Mouse (Mus musculus): ENCODE results near the gene Sptlc2. TPM values are rescaled to one million over a fixed set of nuclear protein-coding genes. Genes with fewer than 3 reads are reported as not detected.
"Not testable (repeated sequence)": the region's sequence is repeated elsewhere in the genome, so short reads cannot be mapped to it uniquely, and the experiment has no call there.

Gene Sptlc2
- polyA plus RNA-seq, 1 experiment: 12.5 TPM

DNA sequence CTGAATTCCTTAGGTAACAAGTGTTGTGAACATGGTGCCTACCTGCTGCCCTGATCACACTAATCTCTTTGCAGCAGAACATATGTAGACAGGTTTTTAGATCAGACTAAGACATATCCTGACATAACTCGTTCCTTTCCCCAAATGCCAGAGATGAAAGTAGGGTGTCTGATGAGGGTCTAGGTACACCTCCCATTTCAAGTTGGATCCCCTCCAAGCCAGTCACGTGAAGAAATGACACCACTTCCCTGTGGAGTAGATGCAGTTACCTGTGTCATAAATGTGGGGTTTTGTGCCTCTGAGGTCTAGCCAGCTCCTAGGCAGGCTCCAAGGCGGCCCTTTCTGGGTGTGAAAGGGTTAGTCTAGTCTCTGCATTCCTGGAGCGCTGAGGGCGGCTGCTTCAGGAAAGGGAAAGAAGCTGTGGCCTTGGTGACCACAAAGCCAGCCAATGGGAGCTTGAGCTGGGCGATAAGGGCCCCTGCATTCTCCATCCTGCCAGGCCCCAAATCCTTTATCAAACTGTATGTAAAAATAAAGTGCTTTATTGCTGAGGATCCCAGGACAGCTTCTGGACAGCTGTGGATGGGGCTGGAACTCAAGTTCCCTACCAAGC is 109.9 kb downstream of the Sptlc2 start:
- DNase-seq (ENCODE audit: low read depth): no peak

DNA sequence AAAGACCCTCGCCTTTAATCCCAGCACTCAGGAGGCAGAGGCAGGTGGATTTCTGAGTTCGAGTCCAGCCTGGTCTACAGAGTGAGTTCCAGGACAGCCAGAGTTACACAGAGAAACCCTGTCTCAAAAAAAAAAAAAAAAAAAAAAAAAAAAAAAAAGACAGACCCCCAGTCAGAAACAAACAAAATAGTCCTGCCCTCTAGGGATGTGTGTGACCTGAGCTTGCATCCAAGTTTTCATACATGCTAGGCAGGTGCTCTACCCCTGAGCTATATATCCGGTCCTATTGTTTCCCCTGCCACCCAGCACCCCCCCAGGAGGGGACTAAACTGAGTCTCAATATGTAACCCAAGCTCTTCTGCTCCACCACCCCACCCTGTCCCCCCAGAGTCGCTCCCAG is 110.9 kb downstream of the Sptlc2 start:
- not testable (repeated sequence) for DNase-seq (ENCODE audit: low read depth)

DNA sequence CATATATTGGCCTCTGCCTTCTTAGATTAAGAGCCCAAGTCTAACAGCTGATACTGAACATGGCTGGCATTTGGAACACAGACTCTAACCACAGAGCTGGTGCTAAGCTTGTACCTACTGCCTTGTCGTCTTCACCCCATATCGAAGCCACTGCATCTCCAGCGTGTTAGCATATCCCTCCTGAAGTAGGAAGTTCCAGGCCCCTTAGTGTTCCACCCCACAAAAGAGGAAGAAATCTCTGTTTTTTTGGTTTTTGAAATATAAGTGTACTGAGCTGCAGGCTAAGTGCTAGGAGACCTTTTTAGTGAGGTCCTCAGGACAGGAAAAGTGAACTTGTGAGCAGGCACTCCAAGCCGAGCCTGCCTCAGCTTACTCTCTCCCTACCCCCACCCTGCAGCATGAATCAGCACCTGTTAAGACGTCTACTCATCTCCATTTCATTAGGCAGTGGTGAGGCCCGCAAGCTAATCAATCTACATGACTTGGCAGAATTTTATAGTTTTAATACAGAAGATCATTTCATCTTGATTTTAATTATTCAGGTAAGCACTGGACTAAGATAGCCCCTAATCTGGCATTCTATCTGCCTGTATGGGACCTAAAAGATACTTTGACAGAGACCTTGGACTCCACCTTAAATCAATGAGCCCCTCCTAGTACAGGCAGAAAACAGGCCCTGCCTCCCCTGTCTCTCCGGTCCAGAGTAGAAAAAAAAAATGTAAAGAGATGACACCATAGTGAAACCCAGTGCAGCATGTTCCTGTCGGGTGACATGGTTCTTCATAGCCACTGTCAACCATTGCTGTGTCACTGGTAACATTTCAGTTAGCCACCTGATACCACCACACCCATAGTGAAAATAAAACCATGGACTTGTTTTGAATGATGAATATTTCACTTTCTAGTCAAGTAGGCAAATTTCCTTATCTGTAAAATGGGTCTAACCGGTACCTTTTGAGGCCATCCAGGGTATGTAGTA is 113.0 kb downstream of the Sptlc2 start:
- DNase-seq (ENCODE audit: low read depth): no peak

DNA sequence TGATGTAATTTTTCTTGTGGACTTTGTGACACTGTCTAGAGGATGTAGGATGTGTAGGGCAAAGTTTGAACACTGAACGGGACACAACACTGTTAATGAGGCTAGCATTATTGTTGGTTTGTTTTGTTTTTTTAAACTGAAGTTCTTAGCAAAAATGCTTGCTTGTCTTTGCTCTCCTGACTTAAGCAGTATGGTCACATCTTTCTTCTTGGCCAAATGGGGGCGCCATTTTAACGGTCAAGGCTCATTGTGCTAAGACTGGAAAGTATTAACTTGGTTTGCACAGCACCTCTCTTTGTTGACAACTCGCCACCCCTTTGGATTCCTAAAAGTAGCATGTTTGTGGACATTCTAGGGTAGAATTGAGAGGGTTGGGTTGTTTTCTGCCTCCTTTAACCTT is 120.5 kb downstream of the Sptlc2 start:
- no peak for DNase-seq (ENCODE audit: low read depth)

DNA sequence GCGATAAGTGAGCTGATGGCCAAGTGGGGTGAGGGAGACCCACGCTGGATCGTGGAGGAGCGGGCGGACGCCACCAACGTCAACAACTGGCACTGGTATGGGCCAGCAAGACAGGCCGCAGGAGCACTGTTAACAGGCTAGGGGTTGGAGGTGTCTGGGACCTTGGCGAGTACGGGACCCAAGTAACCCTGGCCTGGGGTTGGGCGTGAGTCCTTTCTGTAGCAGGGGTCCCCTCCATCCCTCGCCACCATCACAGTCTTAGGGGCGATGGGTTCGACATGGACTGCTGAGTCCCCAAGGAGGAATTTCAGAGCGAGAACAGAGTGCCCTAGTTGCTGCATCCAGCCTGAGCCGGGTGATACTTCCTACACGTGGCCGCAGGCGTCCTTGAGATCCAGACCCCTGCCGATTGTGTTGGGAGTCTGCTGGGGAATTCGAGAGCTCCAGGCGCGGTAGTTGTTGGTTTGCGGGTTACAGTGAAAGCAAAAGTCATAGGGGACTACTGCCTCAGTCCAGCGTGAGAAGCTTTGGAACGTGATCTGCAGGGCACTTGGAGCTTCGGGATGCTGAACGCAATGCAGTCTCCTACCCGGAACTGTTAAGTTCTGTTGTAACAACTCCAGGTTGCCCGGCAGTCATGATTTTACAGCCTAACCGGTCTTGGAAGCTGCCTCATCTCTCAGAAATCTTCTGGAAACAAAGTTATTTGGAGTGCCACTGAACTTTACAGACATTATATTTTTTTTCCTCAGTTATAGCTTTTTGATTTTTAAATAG is 121.1 kb downstream of the Sptlc2 start:
- peak; percentile 37 for DNase-seq (ENCODE audit: low read depth)

DNA sequence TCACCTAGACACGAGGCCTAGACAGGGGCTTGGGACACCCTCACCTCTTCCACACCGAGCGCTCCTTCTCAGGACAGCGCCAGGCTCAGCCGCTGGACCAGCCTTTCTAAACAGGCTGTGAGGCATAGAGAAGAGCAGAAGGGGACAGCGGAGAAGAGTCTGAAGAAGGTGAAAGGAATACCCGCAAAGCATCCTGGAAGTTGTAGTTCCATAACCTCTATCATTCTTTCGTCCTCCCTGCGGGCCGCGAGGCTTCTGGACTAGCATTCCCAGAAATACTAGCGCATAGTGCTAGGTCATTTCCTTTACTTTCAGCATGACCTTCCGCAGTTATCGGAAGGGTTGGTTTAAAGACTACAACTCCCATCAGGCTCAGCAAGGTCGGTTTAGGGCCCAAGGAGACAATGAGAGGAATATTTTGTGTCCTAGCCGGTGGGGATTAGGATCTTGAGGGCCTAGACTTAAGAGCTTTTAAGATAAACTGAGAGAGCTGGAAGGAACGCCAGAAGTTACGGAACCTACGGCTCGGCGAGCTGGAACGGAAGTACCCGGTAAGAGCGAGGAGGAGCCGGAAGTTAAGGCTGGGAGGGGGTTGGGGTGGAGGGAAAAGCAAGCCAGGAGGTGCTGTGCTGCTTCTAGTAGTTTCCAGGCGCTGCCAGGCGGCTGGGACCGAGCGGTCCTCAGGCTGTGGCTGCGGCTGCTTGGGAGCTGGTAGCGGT is 121.9 kb downstream of the Sptlc2 start, which contains the start of the genes Vipas39 and Ahsa1:
TSS of gene Vipas39 (minus strand) at position 149 of the 719 bp plus-strand sequence.
TSS of gene Ahsa1 (plus strand) at position 372 of the 719 bp plus-strand sequence.
- DNase-seq (ENCODE audit: low read depth): peak; percentile 96

DNA sequence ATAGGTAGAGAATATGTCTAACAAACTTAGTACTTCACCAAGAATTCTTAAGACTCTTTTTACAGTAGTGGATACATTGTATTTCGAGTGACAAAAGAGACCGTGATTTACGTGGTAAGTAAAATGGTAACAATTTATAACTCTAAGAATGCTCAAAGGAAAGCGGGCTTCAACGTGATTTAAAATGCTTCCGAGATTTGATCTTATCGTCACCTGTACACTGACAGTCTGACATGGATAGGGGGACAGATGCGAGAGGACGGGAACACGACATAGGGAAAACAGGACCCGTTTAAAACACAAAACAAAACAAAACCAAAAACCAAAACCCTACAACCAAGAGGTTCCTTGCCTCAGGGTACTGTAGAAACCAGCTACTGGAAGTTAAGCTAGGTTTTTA is 122.7 kb downstream of the Sptlc2 start:
- no peak for DNase-seq (ENCODE audit: low read depth)

DNA sequence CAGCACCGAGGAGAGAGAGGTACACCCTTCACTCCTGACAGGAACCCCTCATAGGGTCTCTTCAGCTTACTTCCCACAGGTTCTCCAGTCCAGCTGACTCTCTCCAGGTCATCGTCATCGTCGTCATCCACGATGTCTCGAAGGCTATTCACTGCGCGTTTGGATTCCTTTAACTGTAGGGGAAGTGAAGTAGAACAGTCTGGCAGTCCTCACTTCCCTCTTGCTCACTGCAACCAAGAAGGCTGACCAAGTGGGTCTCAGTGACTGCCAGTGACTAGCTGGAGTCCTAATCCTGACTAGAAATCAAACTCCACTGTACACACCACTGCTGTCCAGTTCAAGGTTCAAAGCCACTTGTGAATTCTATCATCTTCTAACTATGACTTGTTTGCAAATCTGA is 127.6 kb downstream of the Sptlc2 start:
- no peak for DNase-seq (ENCODE audit: low read depth)

DNA sequence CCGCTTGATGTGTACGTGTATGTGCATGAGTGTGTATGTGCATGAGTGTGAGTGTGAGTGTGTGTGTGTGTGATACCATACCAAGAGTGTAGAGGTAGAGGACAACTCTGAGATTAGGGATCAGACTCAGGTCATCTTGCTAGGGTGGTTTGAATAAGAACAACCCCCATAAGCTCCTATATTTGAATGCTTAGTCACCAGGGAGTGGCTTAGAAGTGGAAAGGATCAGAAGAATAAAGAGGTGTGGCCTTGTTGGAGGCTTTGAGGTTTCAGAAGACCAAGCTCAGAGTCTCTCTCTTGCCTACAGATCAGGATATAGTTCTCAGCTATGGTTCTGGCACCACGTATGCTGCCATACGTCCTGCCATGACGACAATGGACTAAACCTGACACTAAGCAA is 131.5 kb downstream of the Sptlc2 start:
- DNase-seq (ENCODE audit: low read depth): no peak

Other genes with a start within 250 kb of the Sptlc2 start
- gene Gstz1, start 241.2 kb downstream of the Sptlc2 start, polyA plus RNA-seq (2012; rRNA removed): 476 and 749 TPM in 2 replicates
- gene Pomt2, start 240.4 kb downstream of the Sptlc2 start, polyA plus RNA-seq (2012; rRNA removed): 12.6 and 16.3 TPM in 2 replicates
- 0.69 and 0.71 TPM in 2 replicates for gene Samd15, start 188.6 kb downstream of the Sptlc2 start, polyA plus RNA-seq (2012; rRNA removed)
- gene Tmed8, start 187.9 kb downstream of the Sptlc2 start, polyA plus RNA-seq (2012; rRNA removed): 6.7 and 7.6 TPM in 2 replicates
- 0.35 and 0.72 TPM in 2 replicates for gene Noxred1, start 149.6 kb downstream of the Sptlc2 start, polyA plus RNA-seq (2012; rRNA removed)
- gene Vipas39, start 122.1 kb downstream of the Sptlc2 start, polyA plus RNA-seq (2012; rRNA removed): 28.9 and 36.7 TPM in 2 replicates
- 49.4 and 62.6 TPM in 2 replicates for gene Ahsa1, start 121.9 kb downstream of the Sptlc2 start, polyA plus RNA-seq (2012; rRNA removed)
- 6.0 and 8.6 TPM in 2 replicates for gene Ism2, start 88.7 kb downstream of the Sptlc2 start, polyA plus RNA-seq (2012; rRNA removed)
- gene Slirp, start 55.5 kb upstream of the Sptlc2 start, polyA plus RNA-seq (2012; rRNA removed): 27.8 and 35.7 TPM in 2 replicates
- gene Alkbh1, start 55.7 kb upstream of the Sptlc2 start, polyA plus RNA-seq (2012; rRNA removed): 12.8 and 16.5 TPM in 2 replicates
- gene Snw1, start 83.9 kb upstream of the Sptlc2 start, polyA plus RNA-seq (2012; rRNA removed): 10.7 and 11.3 TPM in 2 replicates
- not detected in 2 replicates for gene Gm5788, start 106.4 kb upstream of the Sptlc2 start, polyA plus RNA-seq (2012; rRNA removed)
- gene Gm8300, start 126.0 kb upstream of the Sptlc2 start, polyA plus RNA-seq (2012; rRNA removed): 0.05 and 0.14 TPM in 2 replicates
- gene Oog1, start 214.3 kb upstream of the Sptlc2 start, polyA plus RNA-seq (2012; rRNA removed): not detected in 2 replicates
- not detected in 2 replicates for gene Gm4027, start 230.5 kb upstream of the Sptlc2 start, polyA plus RNA-seq (2012; rRNA removed)